Mouse (Mus musculus) spleen, adult 2 months (tissue): Measurements from ENCODE around the gene Trim43b.
"Not testable (repeated sequence)": the region's sequence is repeated elsewhere in the genome, so short reads cannot be mapped to it uniquely, and the experiment has no call there.

ENCODE experiments used
- CTCF ChIP-seq: fragments of 200-500 bp; IDR thresholded peaks from 2 replicates; pipeline ENCODE4 v1.5.1; 2011; ENCODE audit warnings: mild to moderate bottlenecking, inconsistent platforms; ENCODE audit not compliant: insufficient read depth, insufficient read length, insufficient replicate concordance; ENCODE audit errors: extremely low read depth
- POLR2A ChIP-seq: fragments of 200-500 bp; IDR thresholded peaks from 2 replicates; pipeline ENCODE4 v1.6.1; 2011; ENCODE audit warnings: low read depth, low read length, inconsistent platforms

GRCm38 (mm10) chr9:89067143-89067501 is 25.5 kb downstream of the Trim43b start:
- TF ChIP-seq POLR2A, CTCF: not testable (repeated sequence)
